Mouse (Mus musculus) neural tube, embryonic 10.5 days (tissue): ENCODE measurements around the gene Fam71e1.

ENCODE experiments used
- DNase-seq: peaks from one replicate; pipeline ENCODE4 v3.0.0-alpha.2; 2017; ENCODE audit warnings: low spot score; ENCODE audit errors: extremely low spot score

Gene Fam71e1

GRCm38 (mm10) chr7:44495992-44496770, at the start of gene Fam71e1, which contains the start of gene Emc10:
Gene Fam71e1 (plus strand): TSS chr7:44496581.
Gene Emc10 (minus strand): TSS chr7:44496529.
- peak; percentile 100 for DNase-seq

- DNase-seq, result no peak
These were observed 43.1 kb upstream of the Fam71e1 start for GRCm38 (mm10) chr7:44453256-44453655.

DNA sequence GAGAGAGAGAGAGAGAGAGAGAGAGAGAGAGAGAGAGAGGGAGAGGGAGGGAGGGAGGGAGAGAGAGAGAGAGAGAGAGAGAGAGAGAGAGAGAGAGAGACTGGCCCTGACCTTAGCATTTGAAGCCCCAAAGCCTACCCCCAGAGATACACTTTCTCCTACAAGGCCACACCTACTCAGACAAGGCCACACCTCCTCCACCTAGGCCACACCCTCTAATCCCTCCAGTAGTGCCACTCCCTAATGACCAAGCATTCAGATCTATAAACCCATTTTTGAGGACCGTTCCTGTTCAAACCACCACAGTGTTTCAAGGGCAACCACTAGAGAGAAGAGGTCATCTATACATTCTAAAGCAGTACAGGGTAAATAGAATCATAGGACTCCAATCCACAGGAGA, 40.1 kb upstream of the Fam71e1 start:
- DNase-seq, result no peak

DNA sequence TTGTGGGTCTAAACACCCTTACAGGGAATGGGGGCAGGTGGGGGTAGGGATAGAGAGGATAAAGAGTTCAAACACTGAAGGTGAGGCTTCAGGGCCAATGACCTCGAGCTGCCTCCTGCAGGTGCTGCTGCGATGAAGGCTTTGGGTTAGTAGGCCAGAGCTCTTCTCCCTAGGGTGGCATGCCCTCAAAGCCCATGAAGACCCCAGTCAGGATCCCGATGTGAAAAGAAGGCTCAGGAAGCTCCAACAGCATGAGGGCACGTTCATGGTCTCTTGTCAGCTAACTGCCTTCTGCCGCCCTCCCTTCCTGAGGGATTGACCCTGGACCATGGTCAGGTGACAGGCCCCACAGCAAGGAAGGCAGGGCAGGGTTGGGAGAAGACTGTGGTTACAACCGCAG, 36.3 kb upstream of the Fam71e1 start:
- DNase-seq, result no peak

GRCm38 (mm10) chr7:44460767-44461502, 35.4 kb upstream of the Fam71e1 start:
- DNase-seq, result no peak

GRCm38 (mm10) chr7:44461503-44462217, 34.7 kb upstream of the Fam71e1 start:
- DNase-seq, result no peak

GRCm38 (mm10) chr7:44462218-44463055, 33.9 kb upstream of the Fam71e1 start:
- DNase-seq, result peak; percentile 74

DNA sequence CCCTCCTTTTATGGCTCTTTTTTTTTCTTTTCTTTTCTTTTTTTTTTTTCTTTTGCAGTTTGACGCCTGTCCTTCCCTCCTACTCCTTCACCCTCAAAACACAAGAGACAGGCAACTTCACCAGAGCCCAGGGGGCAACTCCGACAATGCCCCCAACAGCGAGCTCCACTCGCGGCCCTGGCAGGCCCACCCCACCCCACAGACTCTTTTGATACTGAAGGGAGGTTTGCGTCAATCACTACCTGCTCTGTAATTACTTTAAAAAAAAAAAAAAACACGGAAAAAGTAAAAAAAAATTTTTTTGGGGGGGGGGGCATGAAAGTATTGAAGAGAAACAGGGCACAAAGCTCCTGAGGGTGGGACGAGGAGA, 33.3 kb upstream of the Fam71e1 start:
- DNase-seq, result no peak

DNA sequence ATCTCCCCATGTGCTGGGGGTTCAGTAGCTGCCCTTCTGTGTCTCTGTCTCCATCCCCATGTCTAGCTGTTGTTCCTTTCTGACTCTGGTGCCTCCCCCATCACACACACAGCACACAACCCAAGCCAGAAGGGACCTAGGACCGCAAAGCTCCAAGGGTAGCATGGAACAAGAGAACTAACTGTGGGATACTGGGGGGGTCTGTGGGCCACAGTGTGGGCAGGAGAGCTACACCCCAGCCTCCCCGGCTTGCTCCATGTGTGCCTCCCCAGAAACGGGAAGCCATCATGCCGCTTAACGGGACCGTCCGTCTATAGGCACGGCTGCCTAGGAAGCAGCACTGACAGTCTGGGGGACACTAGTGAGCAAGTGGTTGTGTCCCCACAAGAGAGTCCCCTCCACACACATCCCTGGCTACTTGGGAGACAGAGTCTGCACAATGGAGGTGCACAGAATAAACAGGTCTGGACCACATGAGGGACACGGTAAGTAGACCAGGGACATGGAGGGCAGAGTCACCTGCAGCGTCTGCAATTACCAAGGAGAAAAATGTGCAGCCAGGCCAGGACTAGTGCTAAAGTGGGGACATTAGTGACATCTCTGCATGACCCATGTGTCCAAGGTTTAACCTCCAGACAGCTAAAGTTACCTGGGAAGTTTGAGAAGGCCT, 32.7 kb upstream of the Fam71e1 start:
- DNase-seq, result no peak

DNA sequence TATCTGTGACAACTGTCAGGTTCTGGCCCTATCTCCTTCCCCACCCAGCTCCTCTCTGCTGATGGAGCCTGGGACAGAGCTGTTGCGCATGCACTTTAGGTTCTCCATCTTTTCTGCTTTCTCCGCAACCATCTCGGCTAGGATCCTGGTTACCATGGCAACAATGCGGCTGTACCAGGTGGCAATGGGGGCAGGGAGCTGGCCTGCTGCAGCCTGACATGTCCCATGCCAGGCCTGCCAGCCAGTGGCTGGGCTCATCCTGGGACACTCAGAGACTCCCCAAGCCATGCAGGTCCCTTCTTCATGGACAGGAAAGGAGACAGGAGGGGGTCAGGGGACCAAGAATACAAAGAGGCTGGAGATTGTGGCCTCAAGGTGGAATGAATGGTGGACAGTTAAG, 31.9 kb upstream of the Fam71e1 start:
- peak; percentile 17 for DNase-seq

GRCm38 (mm10) chr7:44465111-44465510, 31.3 kb upstream of the Fam71e1 start, which contains the start of gene Aspdh:
Gene Aspdh (plus strand): TSS chr7:44465391.
- no peak for DNase-seq

- DNase-seq, result no peak
These were observed 30.1 kb upstream of the Fam71e1 start for GRCm38 (mm10) chr7:44466006-44466887.

- no peak for DNase-seq
These were observed 29.5 kb upstream of the Fam71e1 start for GRCm38 (mm10) chr7:44466888-44467311.

DNA sequence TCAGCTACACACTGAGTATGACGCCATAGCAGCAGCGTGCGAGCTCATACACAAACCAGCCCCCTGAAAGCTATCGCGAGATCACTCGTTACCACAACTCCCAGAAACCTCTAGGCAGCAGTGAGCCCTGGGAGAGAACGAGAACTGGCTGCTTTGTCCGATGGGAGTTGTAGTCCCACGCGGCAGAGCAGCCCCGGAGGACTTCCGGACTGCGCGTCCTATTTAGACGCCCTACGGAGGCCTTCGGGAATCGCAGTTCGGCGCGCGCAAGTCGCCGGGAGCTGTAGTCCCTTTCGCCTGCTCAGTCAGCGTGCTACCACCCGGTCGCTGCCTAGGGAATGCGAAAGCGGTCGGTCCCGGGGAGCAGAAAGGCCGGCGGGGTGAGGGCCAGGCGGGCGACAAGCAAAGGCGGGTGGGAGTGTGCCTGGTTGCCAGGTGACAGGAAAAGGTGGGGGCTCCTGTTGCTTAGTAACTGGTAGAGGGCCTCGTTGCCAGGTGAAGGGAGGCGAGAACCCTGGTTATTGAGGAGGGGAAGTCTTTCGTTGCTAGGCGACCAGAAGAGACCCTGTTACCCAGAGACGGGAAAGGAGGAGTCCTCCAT, 28.5 kb upstream of the Fam71e1 start, which contains the start of gene Josd2:
Josd2 (plus strand) TSS at position 170 of the 601 bp plus-strand sequence.
- peak; percentile 94 for DNase-seq

DNA sequence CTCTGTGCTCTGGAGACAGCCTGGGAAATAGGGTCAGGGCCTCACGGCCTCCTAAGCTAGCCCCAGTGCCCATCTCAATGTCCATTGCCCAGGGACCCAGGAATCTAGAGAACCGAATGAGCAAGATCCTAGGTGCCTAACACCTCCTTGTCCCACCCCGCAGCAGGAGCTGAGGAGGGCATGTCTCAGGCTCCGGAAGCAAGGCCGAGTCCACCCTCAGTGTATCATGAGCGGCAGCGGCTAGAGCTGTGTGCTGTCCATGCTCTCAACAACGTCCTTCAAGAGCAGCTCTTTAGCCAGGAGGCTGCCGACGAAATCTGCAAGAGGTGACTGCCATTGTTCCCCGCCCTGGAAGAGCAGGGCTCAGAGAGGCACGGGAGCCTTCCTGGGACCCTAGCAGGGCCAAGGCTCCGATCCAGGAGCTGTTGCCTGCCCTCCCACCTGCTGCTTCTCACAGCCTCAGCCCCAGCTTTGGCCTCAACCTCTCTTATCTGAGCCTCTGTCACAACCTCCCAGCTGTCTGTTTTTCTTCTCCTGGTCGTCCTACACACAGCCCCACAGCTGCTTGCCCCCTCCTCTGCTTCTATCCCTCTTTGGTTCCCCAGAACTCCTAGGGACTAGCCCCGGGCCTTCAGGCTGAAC, 27.6 kb upstream of the Fam71e1 start:
- DNase-seq, result no peak

DNA sequence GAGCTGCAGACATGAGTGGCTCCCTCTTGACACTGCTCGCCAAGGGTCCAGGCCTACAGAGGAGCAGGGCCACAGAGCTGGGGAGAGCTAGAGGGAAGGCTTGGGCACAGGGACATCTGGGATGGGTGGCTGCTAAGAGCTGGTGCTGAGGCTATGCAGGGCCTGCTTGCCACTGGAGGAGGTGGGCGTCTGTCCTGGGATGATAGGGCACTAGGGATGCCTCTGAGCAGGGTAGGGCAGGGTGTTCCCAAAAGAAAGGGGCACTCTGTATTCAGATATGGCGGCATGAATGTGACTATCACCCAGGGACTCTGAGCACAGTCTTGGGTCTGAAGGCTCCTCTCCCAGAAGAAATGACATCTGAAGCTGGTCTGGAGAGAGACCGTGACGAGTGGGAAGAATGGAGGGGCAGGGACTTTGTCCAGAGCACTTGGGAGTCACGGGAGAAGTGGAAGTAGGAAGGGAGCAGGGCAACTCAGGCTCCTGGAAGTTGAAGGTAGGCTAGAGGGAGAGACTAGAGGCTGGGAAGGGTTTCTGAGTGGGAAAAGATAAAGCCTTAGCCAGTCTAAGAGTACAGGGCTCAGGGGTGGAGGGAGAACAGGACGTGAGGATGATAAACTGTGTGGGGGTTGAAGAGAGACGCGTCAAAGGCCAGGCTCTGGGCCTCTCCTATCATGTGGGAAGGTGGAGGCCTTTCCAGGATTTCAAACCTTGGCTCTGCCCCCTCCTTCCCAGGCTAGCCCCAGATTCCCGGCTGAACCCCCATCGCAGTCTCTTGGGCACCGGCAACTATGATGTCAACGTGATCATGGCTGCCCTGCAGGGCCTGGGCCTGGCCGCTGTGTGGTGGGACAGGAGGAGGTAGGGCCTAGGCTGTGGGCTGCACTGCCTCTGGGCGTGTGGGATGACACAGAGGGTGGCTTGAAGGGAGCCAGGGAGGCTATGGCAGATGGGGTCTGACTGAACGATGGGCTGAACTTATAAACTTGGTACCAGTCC, 26.4 kb upstream of the Fam71e1 start:
- no peak for DNase-seq
